Mouse (Mus musculus) embryonic fibroblast, embryonic 13.5 days (primary cell): Measurements from ENCODE around the gene Mast1.

Source experiments
- CTCF ChIP-seq: IDR thresholded peaks from 2 replicates; pipeline ENCODE4 v1.5.1; 2011; ENCODE audit warnings: mild to moderate bottlenecking, control low read depth, low read length, moderate library complexity, borderline replicate concordance; ENCODE audit not compliant: insufficient read depth
- POLR2A ChIP-seq: IDR thresholded peaks from 2 replicates; pipeline ENCODE4 v1.6.1; 2011; ENCODE audit warnings: low read depth, mild to moderate bottlenecking, control low read depth, low read length, moderate library complexity

DNA sequence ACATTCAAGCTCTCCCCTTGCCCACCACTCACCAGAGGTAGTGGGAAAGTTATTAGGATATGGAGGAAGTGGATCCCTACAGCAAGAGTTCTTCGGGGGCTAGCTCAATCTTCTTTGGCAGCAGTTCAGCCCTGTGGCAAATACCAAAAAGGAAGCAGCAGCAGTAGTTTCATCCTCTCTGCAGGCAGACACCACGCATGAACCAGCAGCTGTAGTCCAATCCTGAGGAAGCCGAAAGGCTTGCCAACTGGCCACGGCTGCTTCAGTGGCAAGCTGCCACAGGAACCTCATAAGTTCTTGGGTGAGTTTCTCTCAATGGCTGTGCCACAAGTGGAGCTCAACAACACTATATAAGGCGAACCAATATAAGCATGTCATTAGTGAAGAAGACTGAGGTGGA, 41.2 kb downstream of the Mast1 start:
- TF ChIP-seq POLR2A (no peak), CTCF (no peak)
